In genomic region chr13:101523492-101523891, GRCm38 (mm10) we compare ENCODE assay signal across 16 mouse cellular contexts.
DNase-seq lines count a peak whose midpoint lies in the region; ATAC-seq and TF ChIP-seq lines count a peak whose summit lies in the region.
"Had no signal": no experiment of that assay in that cellular context is flagged by ENCODE, and none has a peak within 500 bp of the region (broad histone marks: within the 10 kb centered on the region; RNA-seq: fewer than 3 reads in every experiment).

No protein-coding gene starts in this region.

- no peaks in the 10 kb centered on the region for H3K4me1 ChIP-seq in kidney, embryonic 14.5 days (ENCODE audit: control insufficient read depth, insufficient read depth, low read length)
- H3K4me1 ChIP-seq: embryonic facial prominence, embryonic 15.5 days; forebrain, embryonic 10.5 days; heart, embryonic 12.5 days; hindbrain, embryonic 10.5 days had no signal

- no peaks in the 10 kb centered on the region for H3K9me3 ChIP-seq in kidney, embryonic 14.5 days (ENCODE audit: control insufficient read depth, low read length)
- H3K9me3 ChIP-seq: embryonic facial prominence, embryonic 15.5 days; forebrain, embryonic 10.5 days; heart, embryonic 12.5 days; hindbrain, embryonic 10.5 days had no signal

- TF ChIP-seq CTCF in Patski (IDR thresholded peaks at IDR 0.05), result no peak

- no peak overlapping the region for H3K4me2 ChIP-seq in kidney, embryonic 14.5 days (replicated peaks; ENCODE audit: low read depth, low read length)
- H3K4me2 ChIP-seq: embryonic facial prominence, embryonic 15.5 days; heart, embryonic 12.5 days; hindbrain, embryonic 14.5 days had no signal

- WGBS in kidney, embryonic 14.5 days, result 70% methylated on average over 3 of the region's 3 CpGs

- no peak for ATAC-seq in kidney, embryonic 14.5 days (ENCODE audit: low FRiP score, low TSS enrichment)
- peak; percentile 74 for ATAC-seq in Patski
- ATAC-seq in megakaryocyte, adult 5-6 weeks (ENCODE audit: poor library complexity, severe bottlenecking), result peak; percentile 72
- ATAC-seq: forebrain, embryonic 14.5 days had no signal

- POLR2A ChIA-PET in Patski (lab: Charles Lee), result interaction anchor here (0.6 kb wide), 1 partner anchor 171 kb away, joined by 6 read pairs; no protein-coding TSS in a partner anchor

- no peaks in the 10 kb centered on the region for H3K36me3 ChIP-seq in kidney, embryonic 14.5 days (ENCODE audit: control insufficient read depth, insufficient read depth, low read length)
- H3K36me3 ChIP-seq: embryonic facial prominence, embryonic 15.5 days; forebrain, embryonic 10.5 days; heart, embryonic 12.5 days; hindbrain, embryonic 10.5 days had no signal

- in situ Hi-C loops in Patski (cut with MboI; ENCODE audit: low pct_unique_long_range_greater_than_20kb), result no loop called here

- no peak overlapping the region for H3K9ac ChIP-seq in kidney, embryonic 14.5 days (ENCODE audit: low read depth, low read length)
- H3K9ac ChIP-seq: embryonic facial prominence, embryonic 15.5 days; heart, embryonic 12.5 days; hindbrain, embryonic 14.5 days had no signal

- H3K4me3 ChIP-seq in kidney, embryonic 14.5 days (ENCODE audit: low read length), result no peak overlapping the region
- H3K4me3 ChIP-seq: embryonic facial prominence, embryonic 15.5 days; erythroblast, embryonic 14.5 days; forebrain, embryonic 10.5 days; heart, embryonic 12.5 days; hindbrain, embryonic 10.5 days had no signal

- CTCF ChIA-PET in Patski (lab: Charles Lee), result interaction anchor here (0.9 to 1.7 kb wide), 5 partner anchors 9 to 172 kb away, joined by 3 read pairs; no protein-coding TSS in a partner anchor

- DNase-seq in kidney, adult 9 months, result peak; percentile 73
- peak; percentile 25 for DNase-seq in Muller cell, postnatal 12 days (ENCODE audit: inconsistent ontology term)
- peak; percentile 64 for DNase-seq in Patski (ENCODE audit: low read depth, low spot score)
- DNase-seq in adrenal gland, adult 18-20 months (ENCODE audit: low spot score in 2 of 2), result no peak
- no peak for DNase-seq in urinary bladder, postnatal 36 days (ENCODE audit: low spot score in 2 of 2)
- DNase-seq: cerebellum, adult 8-10 months; embryo, embryonic 11 days had no signal

- no peak overlapping the region for H3K27ac ChIP-seq in kidney, embryonic 14.5 days (ENCODE audit: low read depth, low read length)
- H3K27ac ChIP-seq: embryonic facial prominence, embryonic 15.5 days; forebrain, embryonic 10.5 days; hindbrain, embryonic 10.5 days; hindbrain, embryonic 14.5 days had no signal

- no peaks in the 10 kb centered on the region for H3K27me3 ChIP-seq in kidney, embryonic 14.5 days (ENCODE audit: control insufficient read depth, insufficient read depth, low read length)
- H3K27me3 ChIP-seq in Patski, result no peaks in the 10 kb centered on the region
- H3K27me3 ChIP-seq: embryonic facial prominence, embryonic 15.5 days; heart, embryonic 12.5 days had no signal

Comparison
In these comparisons a context has a peak if more than half of its experiments do, and no peak if none do; other contexts are left out.
1. DNase-seq: peak in kidney, adult 9 months (single experiment), Muller cell, postnatal 12 days (single experiment) and Patski (single experiment); none in adrenal gland, adult 18-20 months (0 of 2) and urinary bladder, postnatal 36 days (0 of 2).